Mouse (Mus musculus): Measurements from ENCODE around the gene Scfd2. TPM values are rescaled to one million over a fixed set of nuclear protein-coding genes. Genes with fewer than 3 reads are reported as not detected.

Gene Scfd2
- polyA plus RNA-seq, 1 experiment from 2014 or later: 7.3 TPM

GRCm38 (mm10) chr5:74161297-74161926 is 370.1 kb downstream of the Scfd2 start:
- Histone ChIP-seq H3K36me3 (replicated peaks; ENCODE audit: insufficient read depth, low read length) (no peaks in the 10 kb centered on the region), H3K4me2 (ENCODE audit: low read depth, low read length) (no peak overlapping the region), H3K4me3 (ENCODE audit: low read depth, low read length) (no peak overlapping the region), H3K4me1 (ENCODE audit: insufficient read depth) (peaks cover 11% of the 10 kb centered on the region), H3K27me3 (ENCODE audit: insufficient read depth, low read length) (no peaks in the 10 kb centered on the region), H3K9ac (replicated peaks) (no peak overlapping the region), H3K9me3 (ENCODE audit: low read length) (no peaks in the 10 kb centered on the region), H3K27ac (ENCODE audit: low read depth) (no peak overlapping the region)
- no peak for TF ChIP-seq EP300 (IDR thresholded peaks at IDR 0.05; ENCODE audit: low read depth)
- TF ChIP-seq CTCF (IDR thresholded peaks at IDR 0.05; ENCODE audit: low read depth): no peak
- ATAC-seq (no peak), DNase-seq (no peak)
- WGBS (ENCODE audit: insufficient replicate concordance): 45% methylated on average over 15 of the region's 15 CpGs

- ATAC-seq (no peak), DNase-seq (no peak)
- WGBS (ENCODE audit: insufficient replicate concordance): 56% methylated on average over 4 of the region's 4 CpGs
- Histone ChIP-seq H3K4me1 (ENCODE audit: insufficient read depth) (peaks cover 7% of the 10 kb centered on the region), H3K9me3 (ENCODE audit: low read length) (no peaks in the 10 kb centered on the region), H3K36me3 (replicated peaks; ENCODE audit: insufficient read depth, low read length) (no peaks in the 10 kb centered on the region), H3K4me2 (ENCODE audit: low read depth, low read length) (no peak overlapping the region), H3K27ac (ENCODE audit: low read depth) (no peak overlapping the region), H3K9ac (replicated peaks) (no peak overlapping the region), H3K27me3 (ENCODE audit: insufficient read depth, low read length) (no peaks in the 10 kb centered on the region), H3K4me3 (ENCODE audit: low read depth, low read length) (no peak overlapping the region)
- TF ChIP-seq CTCF (IDR thresholded peaks at IDR 0.05; ENCODE audit: low read depth) (no peak), EP300 (IDR thresholded peaks at IDR 0.05; ENCODE audit: low read depth) (no peak)
Observed at GRCm38 (mm10) chr5:74160349-74160748, 371.2 kb downstream of the Scfd2 start.

GRCm38 (mm10) chr5:74159906-74160305 is 371.7 kb downstream of the Scfd2 start:
- TF ChIP-seq EP300 (IDR thresholded peaks at IDR 0.05; ENCODE audit: low read depth) (no peak), CTCF (IDR thresholded peaks at IDR 0.05; ENCODE audit: low read depth) (no peak)
- Histone ChIP-seq H3K9ac (replicated peaks) (no peak overlapping the region), H3K27me3 (ENCODE audit: insufficient read depth, low read length) (no peaks in the 10 kb centered on the region), H3K9me3 (ENCODE audit: low read length) (no peaks in the 10 kb centered on the region), H3K4me2 (ENCODE audit: low read depth, low read length) (no peak overlapping the region), H3K27ac (ENCODE audit: low read depth) (no peak overlapping the region), H3K4me3 (ENCODE audit: low read depth, low read length) (no peak overlapping the region), H3K4me1 (ENCODE audit: insufficient read depth) (peaks cover 7% of the 10 kb centered on the region), H3K36me3 (replicated peaks; ENCODE audit: insufficient read depth, low read length) (no peaks in the 10 kb centered on the region)
- WGBS (ENCODE audit: insufficient replicate concordance): 44% methylated on average over 7 of the region's 7 CpGs
- DNase-seq: no peak
- peak; percentile 60 for ATAC-seq

- Histone ChIP-seq H3K27me3 (ENCODE audit: insufficient read depth, low read length) (no peaks in the 10 kb centered on the region), H3K36me3 (replicated peaks; ENCODE audit: insufficient read depth, low read length) (no peaks in the 10 kb centered on the region), H3K9ac (replicated peaks) (no peak overlapping the region), H3K4me2 (ENCODE audit: low read depth, low read length) (no peak overlapping the region), H3K4me1 (ENCODE audit: insufficient read depth) (peaks cover 7% of the 10 kb centered on the region), H3K4me3 (ENCODE audit: low read depth, low read length) (no peak overlapping the region), H3K9me3 (ENCODE audit: low read length) (no peaks in the 10 kb centered on the region), H3K27ac (ENCODE audit: low read depth) (no peak overlapping the region)
- no peak for DNase-seq
- ATAC-seq: no peak
- 72% methylated on average over 6 of the region's 6 CpGs for WGBS (ENCODE audit: insufficient replicate concordance)
- TF ChIP-seq CTCF (IDR thresholded peaks at IDR 0.05; ENCODE audit: low read depth) (no peak), EP300 (IDR thresholded peaks at IDR 0.05; ENCODE audit: low read depth) (no peak)
Observed at GRCm38 (mm10) chr5:74158929-74159632, 372.5 kb downstream of the Scfd2 start.

GRCm38 (mm10) chr5:74155860-74156351 is 375.7 kb downstream of the Scfd2 start:
- DNase-seq (no peak), ATAC-seq (no peak)
- WGBS (ENCODE audit: insufficient replicate concordance): 77% methylated on average over 7 of the region's 7 CpGs
- no peaks in the 10 kb centered on the region for H3K4me1 ChIP-seq (ENCODE audit: insufficient read depth)
- TF ChIP-seq CTCF (IDR thresholded peaks at IDR 0.05; ENCODE audit: low read depth) (no peak), EP300 (IDR thresholded peaks at IDR 0.05; ENCODE audit: low read depth) (no peak)
- no peak overlapping the region for H3K4me2 ChIP-seq (ENCODE audit: low read depth, low read length)
- no peak overlapping the region for H3K9ac ChIP-seq (replicated peaks)
- H3K27ac ChIP-seq (ENCODE audit: low read depth): no peak overlapping the region
- H3K9me3 ChIP-seq (ENCODE audit: low read length): no peaks in the 10 kb centered on the region
- no peaks in the 10 kb centered on the region for H3K27me3 ChIP-seq (ENCODE audit: insufficient read depth, low read length)
- no peak overlapping the region for H3K4me3 ChIP-seq (ENCODE audit: low read depth, low read length)
- no peaks in the 10 kb centered on the region for H3K36me3 ChIP-seq (replicated peaks; ENCODE audit: insufficient read depth, low read length)

Other genes with a start within 250 kb of the Scfd2 start
- gene Fip1l1, start 3.7 kb upstream of the Scfd2 start, polyA plus RNA-seq (2015; fragmentation: Nextera tagmentation; extraction: Ambion mirVana): 26.1 and 29.1 TPM in 2 replicates
- gene Lnx1, start 171.2 kb upstream of the Scfd2 start, polyA plus RNA-seq (2015; fragmentation: Nextera tagmentation; extraction: Ambion mirVana): 0.06 TPM in 1 of 2 replicates, not detected in the other

Data from liver, postnatal 0 days (tissue).